Mouse (Mus musculus): ENCODE data around the gene Zbtb42. TPM values are rescaled to one million over a fixed set of nuclear protein-coding genes. Genes with fewer than 3 reads are reported as not detected.

The Zbtb42 gene
- polyA plus RNA-seq, 1 experiment from 2014 or later = 6.4 TPM

Small RNA genes lying within 50 kb of the gene (microRNA-seq; reads per million reads assigned to microRNA genes)
- gene Mir6939 = 1.2 reads per million

Other genes with a start within 250 kb of the Zbtb42 start
- 6.7 and 7.4 TPM in 2 replicates for gene A530016L24Rik, start 189.4 kb upstream of the Zbtb42 start, polyA plus RNA-seq (2016; fragmentation: Nextera tagmentation; extraction: Ambion mirVana)
- 0.68 and 0.88 TPM in 2 replicates for gene Tmem179, start 162.1 kb upstream of the Zbtb42 start, polyA plus RNA-seq (2016; fragmentation: Nextera tagmentation; extraction: Ambion mirVana)
- gene Inf2, start 90.0 kb upstream of the Zbtb42 start, polyA plus RNA-seq (2016; fragmentation: Nextera tagmentation; extraction: Ambion mirVana) = 2.2 and 3.5 TPM in 2 replicates
- gene Adssl1, start 58.8 kb upstream of the Zbtb42 start, polyA plus RNA-seq (2016; fragmentation: Nextera tagmentation; extraction: Ambion mirVana) = 81.7 and 86.4 TPM in 2 replicates
- gene Siva1, start 34.1 kb upstream of the Zbtb42 start, polyA plus RNA-seq (2016; fragmentation: Nextera tagmentation; extraction: Ambion mirVana) = 99.4 and 116 TPM in 2 replicates
- 180 and 184 TPM in 2 replicates for gene Akt1, start 3.9 kb upstream of the Zbtb42 start, polyA plus RNA-seq (2016; fragmentation: Nextera tagmentation; extraction: Ambion mirVana)
- 7.0 and 7.3 TPM in 2 replicates for gene Cep170b, start 41.6 kb downstream of the Zbtb42 start, polyA plus RNA-seq (2016; fragmentation: Nextera tagmentation; extraction: Ambion mirVana)
- gene Pld4, start 81.8 kb downstream of the Zbtb42 start, polyA plus RNA-seq (2016; fragmentation: Nextera tagmentation; extraction: Ambion mirVana) = 3.0 and 4.2 TPM in 2 replicates
- 1.3 and 1.4 TPM in 2 replicates for gene Ahnak2, start 123.8 kb downstream of the Zbtb42 start, polyA plus RNA-seq (2016; fragmentation: Nextera tagmentation; extraction: Ambion mirVana)
- gene Clba1, start 130.1 kb downstream of the Zbtb42 start, polyA plus RNA-seq (2016; fragmentation: Nextera tagmentation; extraction: Ambion mirVana) = 9.5 and 9.6 TPM in 2 replicates
- 47.2 and 49.2 TPM in 2 replicates for gene Cdca4, start 150.6 kb downstream of the Zbtb42 start, polyA plus RNA-seq (2016; fragmentation: Nextera tagmentation; extraction: Ambion mirVana)
- gene Gpr132, start 189.4 kb downstream of the Zbtb42 start, polyA plus RNA-seq (2016; fragmentation: Nextera tagmentation; extraction: Ambion mirVana) = not detected in 2 replicates